Mouse (Mus musculus): ENCODE measurements around the gene Arhgap31. TPM values are rescaled to one million over a fixed set of nuclear protein-coding genes. Genes with fewer than 3 reads are reported as not detected.
"Not testable (repeated sequence)": the region's sequence is repeated elsewhere in the genome, so short reads cannot be mapped to it uniquely, and the experiment has no call there.

Arhgap31 gene
- polyA plus RNA-seq, 1 experiment from 2014 or later = 14.0 TPM

DNA sequence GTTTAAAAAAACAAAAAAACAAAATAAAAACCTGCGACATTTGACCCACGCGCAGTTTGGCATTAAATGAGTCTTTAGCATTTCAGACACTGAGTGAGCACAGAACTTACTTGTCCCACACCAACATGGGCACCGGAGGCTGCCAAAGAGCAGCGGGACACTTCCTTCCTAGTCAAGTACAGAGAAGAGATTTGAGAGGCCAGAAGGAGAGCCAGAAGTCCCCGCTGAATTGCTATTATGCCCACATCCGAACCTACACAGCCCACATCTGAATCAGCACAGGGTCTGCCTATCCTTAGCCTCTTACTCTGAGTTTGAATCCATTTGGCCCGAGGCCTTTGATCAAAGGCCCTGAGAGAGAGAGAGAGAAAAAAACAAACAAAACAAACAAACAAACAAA is 11.2 kb upstream of the Arhgap31 start:
- ATAC-seq (ENCODE audit: insufficient number of reproducible peaks, insufficient read depth, low FRiP score, low TSS enrichment, low read depth) = no peak
- Histone ChIP-seq H3K27ac (0 out of 2 replicates have a peak overlapping the region, but pooled peaks have one; percentile 4), H3K27me3 (no peaks in the 10 kb centered on the region), H3K36me3 (no peaks in the 10 kb centered on the region), H3K9ac (no peak overlapping the region), H3K4me2 (no peak overlapping the region), H3K9me3 (no peaks in the 10 kb centered on the region), H3K4me3 (no peak overlapping the region), H3K4me1 (peaks cover 2% of the 10 kb centered on the region; the same call in 1 of the 2 replicates)
- 81% methylated on average over 8 of the region's 8 CpGs for WGBS

DNA sequence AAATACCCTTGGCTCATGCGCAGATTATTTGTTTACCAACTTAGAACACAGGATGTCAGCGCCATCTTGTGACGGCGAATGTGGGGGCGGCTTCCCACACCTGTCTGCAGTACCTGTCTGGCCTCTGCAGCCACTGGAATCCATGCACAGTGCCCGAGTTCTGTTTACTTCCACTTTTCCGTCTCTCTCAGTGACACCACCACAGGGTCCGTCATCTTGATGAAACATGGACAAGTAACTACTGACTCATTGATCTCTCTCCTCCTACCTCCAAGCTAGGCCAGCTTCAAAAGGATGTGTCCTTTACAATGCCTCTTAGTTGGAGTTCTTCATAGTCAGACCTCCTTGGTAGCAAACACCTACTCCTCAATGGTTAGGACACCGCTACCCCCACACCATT is 8.3 kb upstream of the Arhgap31 start:
- H3K4me1 ChIP-seq = no peaks in the 10 kb centered on the region
- H3K4me2 ChIP-seq = no peak overlapping the region
- no peaks in the 10 kb centered on the region for H3K27me3 ChIP-seq
- H3K36me3 ChIP-seq = no peaks in the 10 kb centered on the region
- H3K27ac ChIP-seq = no peak overlapping the region
- no peak overlapping the region for H3K9ac ChIP-seq
- no peak for ATAC-seq (ENCODE audit: insufficient number of reproducible peaks, insufficient read depth, low FRiP score, low TSS enrichment, low read depth)
- no peak overlapping the region for H3K4me3 ChIP-seq
- WGBS = 94% methylated on average over 9 of the region's 9 CpGs
- H3K9me3 ChIP-seq = no peaks in the 10 kb centered on the region

DNA sequence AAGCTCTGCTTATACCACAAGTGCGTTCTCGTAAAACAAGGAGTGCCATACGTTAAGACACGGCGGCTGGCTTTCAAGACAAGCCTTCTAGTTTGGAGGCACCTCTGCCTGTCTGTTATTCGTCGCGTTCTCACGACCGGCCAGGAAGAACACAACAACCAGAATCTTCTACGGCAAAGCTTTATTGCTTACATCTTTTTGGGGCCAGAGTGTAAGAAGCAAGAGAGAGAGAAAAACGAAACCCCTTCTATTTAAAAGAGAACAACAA is 1.1 kb upstream of the Arhgap31 start:
- WGBS = 54% methylated on average over 11 of the region's 12 CpGs
- not testable (repeated sequence) for H3K4me3 ChIP-seq; H3K27me3 ChIP-seq; ATAC-seq (ENCODE audit: insufficient number of reproducible peaks, insufficient read depth, low FRiP score, low TSS enrichment, low read depth); H3K9ac ChIP-seq; H3K9me3 ChIP-seq; H3K36me3 ChIP-seq
- H3K4me1 ChIP-seq = peaks cover 32% of the 10 kb centered on the region
- peak overlapping the region; percentile 76 for H3K4me2 ChIP-seq
- H3K27ac ChIP-seq = 0 out of 2 replicates have a peak overlapping the region, but pooled peaks have one; percentile 93

DNA sequence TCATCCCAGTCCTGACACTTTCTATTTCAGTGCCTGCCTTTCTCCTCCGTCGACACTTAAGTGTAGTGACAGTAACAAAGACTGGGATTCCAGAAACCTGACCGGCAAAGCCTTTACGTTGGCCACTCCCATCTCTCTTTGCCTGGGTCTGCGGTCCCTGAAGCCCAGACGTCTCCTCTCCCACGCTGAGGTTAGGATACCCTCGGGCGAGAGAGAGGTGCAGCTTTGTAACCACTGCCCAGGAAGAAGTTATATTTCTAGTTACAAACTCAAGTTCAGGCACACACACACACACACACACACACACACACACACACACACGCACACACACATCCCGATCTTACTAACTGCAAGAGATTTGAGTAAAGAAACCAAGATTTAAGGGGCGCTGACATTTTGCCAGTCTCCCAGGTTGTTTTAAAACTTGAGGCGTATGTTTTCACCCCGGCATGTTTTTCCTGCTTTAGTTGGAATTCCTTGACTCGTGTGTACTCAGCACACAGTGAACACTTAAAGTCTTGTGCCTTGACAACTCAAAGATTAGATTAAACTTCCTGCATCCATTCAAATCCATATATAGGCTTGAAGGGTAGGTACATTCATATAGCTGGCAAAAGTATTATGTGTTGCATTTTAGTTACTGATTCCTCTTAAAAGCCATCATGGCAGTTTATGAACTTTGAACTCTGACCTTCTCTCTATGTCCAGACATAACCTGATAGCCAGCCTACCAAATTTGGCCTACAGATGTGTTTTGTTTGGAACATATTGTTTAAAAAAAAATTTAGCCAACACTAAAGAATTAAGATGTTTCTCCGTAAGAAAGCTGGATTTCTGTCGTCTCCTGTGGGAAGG is 557 bp upstream of the Arhgap31 start:
- WGBS = 20% methylated on average over 17 of the region's 17 CpGs
- Histone ChIP-seq H3K9me3 (no peaks in the 10 kb centered on the region), H3K9ac (peak overlapping the region; percentile 81), H3K27me3 (no peaks in the 10 kb centered on the region; the same call in 1 of the 2 replicates), H3K4me2 (peak overlapping the region; percentile 76), H3K4me3 (peak overlapping the region; percentile 71), H3K4me1 (peaks cover 33% of the 10 kb centered on the region), H3K36me3 (no peaks in the 10 kb centered on the region), H3K27ac (peak overlapping the region; percentile 93)
- ATAC-seq (ENCODE audit: insufficient number of reproducible peaks, insufficient read depth, low FRiP score, low TSS enrichment, low read depth) = no peak

DNA sequence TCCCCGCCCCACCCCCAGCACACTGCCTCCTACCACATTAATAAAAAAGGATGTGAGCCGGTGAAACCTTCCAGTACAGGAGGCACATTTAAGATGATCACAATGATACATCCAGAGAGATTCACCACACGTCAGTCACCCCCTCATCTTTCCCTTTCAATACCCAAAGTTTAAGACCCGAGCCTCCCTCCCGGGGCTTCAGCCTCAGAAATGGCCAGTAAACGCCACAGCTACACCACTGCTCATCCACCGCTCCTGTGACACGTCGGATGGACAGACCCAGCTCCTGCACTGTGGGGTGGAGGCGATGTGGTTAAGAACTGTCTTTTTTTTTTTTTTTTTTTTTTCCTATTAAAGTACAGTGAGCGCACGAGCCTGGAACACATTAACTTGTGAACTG is 969 bp downstream of the Arhgap31 start:
- peaks cover 33% of the 10 kb centered on the region for H3K4me1 ChIP-seq
- 6% methylated on average over 12 of the region's 12 CpGs for WGBS
- H3K36me3 ChIP-seq = no peaks in the 10 kb centered on the region
- H3K27me3 ChIP-seq = no peaks in the 10 kb centered on the region; the same call in 1 of the 2 replicates
- peak overlapping the region; percentile 71 for H3K4me3 ChIP-seq
- no peak for ATAC-seq (ENCODE audit: insufficient number of reproducible peaks, insufficient read depth, low FRiP score, low TSS enrichment, low read depth)
- no peaks in the 10 kb centered on the region for H3K9me3 ChIP-seq
- peak overlapping the region; percentile 93 for H3K27ac ChIP-seq
- peak overlapping the region; percentile 76 for H3K4me2 ChIP-seq
- peak overlapping the region; percentile 81 for H3K9ac ChIP-seq

DNA sequence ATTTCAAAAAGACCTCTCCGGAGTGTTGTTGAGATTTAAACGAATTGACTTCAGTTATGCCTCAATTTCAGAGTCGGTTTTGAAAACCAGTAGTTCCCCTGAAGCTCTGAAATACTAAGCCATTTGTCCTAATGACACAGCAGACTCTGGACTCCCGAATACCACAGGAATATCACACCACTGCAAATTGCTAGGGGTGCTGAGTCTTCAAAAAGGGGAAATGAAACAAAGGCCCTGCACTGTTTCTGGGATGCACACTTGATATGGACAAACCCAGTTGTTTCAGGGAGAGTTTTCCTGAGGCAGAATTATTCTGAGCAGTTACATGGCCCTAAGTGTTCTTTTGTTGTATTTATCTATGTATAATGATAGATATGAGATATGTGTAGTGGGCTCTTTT is 1.8 kb downstream of the Arhgap31 start:
- H3K9ac ChIP-seq = peak overlapping the region; percentile 52
- WGBS = 23% methylated on average over 4 of the region's 4 CpGs
- no peaks in the 10 kb centered on the region for H3K36me3 ChIP-seq
- H3K4me1 ChIP-seq = peaks cover 40% of the 10 kb centered on the region
- H3K4me2 ChIP-seq = peak overlapping the region; percentile 76
- no peak for ATAC-seq (ENCODE audit: insufficient number of reproducible peaks, insufficient read depth, low FRiP score, low TSS enrichment, low read depth)
- H3K9me3 ChIP-seq = no peaks in the 10 kb centered on the region
- no peaks in the 10 kb centered on the region; the same call in 1 of the 2 replicates for H3K27me3 ChIP-seq
- no peak overlapping the region; the same call in 1 of the 2 replicates for H3K27ac ChIP-seq
- peak overlapping the region; percentile 71 for H3K4me3 ChIP-seq

DNA sequence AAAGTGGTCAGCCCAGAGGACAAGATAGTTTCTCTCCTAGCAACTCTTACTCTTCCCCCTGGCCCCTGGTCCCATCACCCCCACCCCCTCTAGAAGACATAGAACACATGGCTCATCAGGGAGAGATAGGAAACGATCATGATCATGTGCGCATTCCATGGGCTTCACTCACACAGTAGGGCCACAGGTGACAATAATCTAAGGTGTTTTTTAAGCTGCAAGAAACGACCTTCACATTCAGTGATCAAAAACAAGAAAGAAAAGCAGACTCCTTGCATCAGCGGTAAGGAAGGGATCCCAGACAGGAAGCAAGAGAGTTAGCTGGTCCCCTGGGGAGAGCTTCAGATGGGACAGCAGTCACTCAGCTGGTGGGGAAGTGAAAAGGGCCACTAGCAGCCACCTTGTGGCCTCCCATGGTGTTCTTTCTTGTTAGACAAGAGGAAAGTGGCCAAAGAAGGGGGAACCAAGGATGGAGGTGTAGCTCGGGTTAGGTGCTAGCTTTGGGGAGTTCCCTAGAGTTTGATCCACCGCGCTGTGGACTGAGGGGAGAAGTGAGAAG is 4.0 kb downstream of the Arhgap31 start:
- no peak overlapping the region for H3K4me2 ChIP-seq
- H3K4me3 ChIP-seq = no peak overlapping the region
- H3K9ac ChIP-seq = no peak overlapping the region
- H3K9me3 ChIP-seq = no peaks in the 10 kb centered on the region
- peaks cover 43% of the 10 kb centered on the region for H3K4me1 ChIP-seq
- H3K27ac ChIP-seq = no peak overlapping the region
- 72% methylated on average over 7 of the region's 7 CpGs for WGBS
- no peak for ATAC-seq (ENCODE audit: insufficient number of reproducible peaks, insufficient read depth, low FRiP score, low TSS enrichment, low read depth)
- H3K27me3 ChIP-seq = no peaks in the 10 kb centered on the region; the same call in 1 of the 2 replicates
- H3K36me3 ChIP-seq = no peaks in the 10 kb centered on the region

DNA sequence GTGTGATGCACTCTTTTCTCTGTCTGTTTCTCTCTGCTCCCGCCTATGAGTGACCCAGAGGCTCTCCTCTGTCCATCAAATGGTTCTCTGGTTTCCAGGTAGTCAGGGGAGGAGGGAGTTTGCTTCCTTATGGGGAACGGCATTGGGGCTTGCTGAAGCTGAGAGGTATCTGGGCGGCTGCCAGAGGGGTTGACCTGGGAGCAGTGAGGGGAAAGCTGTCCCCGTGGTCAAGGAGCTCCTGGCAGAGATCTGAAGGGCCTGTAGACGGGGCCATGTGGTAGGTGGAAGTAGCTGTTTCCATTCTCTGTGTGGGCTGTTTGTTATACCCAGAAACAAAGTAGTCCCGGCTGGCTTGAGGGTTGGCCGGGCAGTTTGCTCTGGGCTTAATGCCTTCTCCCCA is 6.3 kb downstream of the Arhgap31 start:
- Histone ChIP-seq H3K4me2 (no peak overlapping the region), H3K27ac (no peak overlapping the region), H3K9ac (no peak overlapping the region), H3K9me3 (no peaks in the 10 kb centered on the region), H3K4me1 (peaks cover 50% of the 10 kb centered on the region), H3K4me3 (no peak overlapping the region), H3K27me3 (no peaks in the 10 kb centered on the region; the same call in 1 of the 2 replicates), H3K36me3 (no peaks in the 10 kb centered on the region)
- 72% methylated on average over 7 of the region's 7 CpGs for WGBS
- no peak for ATAC-seq (ENCODE audit: insufficient number of reproducible peaks, insufficient read depth, low FRiP score, low TSS enrichment, low read depth)

DNA sequence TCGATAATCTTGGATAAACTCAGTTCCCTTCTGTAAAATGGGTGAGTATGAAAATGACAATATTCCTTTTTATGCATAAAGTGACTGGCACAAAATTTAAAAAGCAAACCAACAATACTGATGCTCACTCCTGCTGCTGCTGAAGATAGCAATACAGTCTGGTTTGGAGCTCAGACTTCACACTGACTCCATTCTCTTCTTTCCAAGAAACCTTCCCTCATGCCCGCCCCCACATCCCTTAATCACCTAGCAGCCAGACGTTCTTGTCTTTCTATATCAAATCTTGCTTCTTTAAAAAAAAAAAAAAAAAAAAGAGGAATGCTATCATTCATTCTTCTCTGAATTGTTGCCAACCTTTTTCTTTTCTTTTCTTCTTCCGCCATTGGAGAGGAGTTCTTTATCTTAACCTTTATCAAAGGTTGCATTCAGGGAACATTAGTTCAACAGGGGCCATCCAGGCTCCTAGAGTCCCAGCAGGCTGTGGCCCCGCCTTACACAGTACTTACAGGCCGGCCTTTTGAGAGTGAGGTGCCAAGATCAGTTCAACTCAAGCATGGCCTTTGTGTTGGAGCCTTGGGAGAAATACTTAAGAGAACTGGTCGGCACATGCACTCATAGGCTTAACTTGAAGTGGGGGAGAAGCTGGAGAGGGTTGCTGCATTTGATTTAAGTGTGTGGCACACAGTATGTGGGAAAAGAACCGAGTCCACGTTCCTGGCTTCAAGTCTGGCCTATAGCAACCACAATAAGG is 7.4 kb downstream of the Arhgap31 start:
- 63% methylated on average over 9 of the region's 9 CpGs for WGBS
- Histone ChIP-seq H3K4me1 (peaks cover 45% of the 10 kb centered on the region), H3K9me3 (no peaks in the 10 kb centered on the region)

DNA sequence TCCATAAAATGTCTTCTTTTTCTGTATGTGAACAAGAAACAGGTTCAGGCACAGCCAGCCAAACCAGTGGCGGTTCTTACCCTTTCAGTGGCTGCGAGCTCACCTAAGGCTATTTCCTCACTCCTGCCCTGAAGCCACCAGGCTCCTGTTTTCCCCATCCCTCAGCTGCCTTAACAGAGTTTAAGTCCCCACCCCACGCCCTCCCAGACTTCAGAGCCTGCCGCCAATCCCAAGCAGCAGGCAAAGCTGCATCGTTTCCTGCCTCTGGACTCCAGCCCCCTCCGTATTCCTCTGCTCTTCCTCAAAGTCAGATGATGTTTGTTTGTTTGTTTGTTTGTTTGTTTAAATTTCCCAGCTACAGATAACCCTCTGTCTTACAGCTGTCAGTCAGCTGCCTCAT is 9.6 kb downstream of the Arhgap31 start:
- H3K27me3 ChIP-seq = no peaks in the 10 kb centered on the region
- H3K4me2 ChIP-seq = no peak overlapping the region
- 29% methylated on average over 6 of the region's 6 CpGs for WGBS
- H3K9me3 ChIP-seq = no peaks in the 10 kb centered on the region
- no peak for ATAC-seq (ENCODE audit: insufficient number of reproducible peaks, insufficient read depth, low FRiP score, low TSS enrichment, low read depth)
- no peak overlapping the region for H3K9ac ChIP-seq
- H3K36me3 ChIP-seq = no peaks in the 10 kb centered on the region
- no peak overlapping the region for H3K27ac ChIP-seq
- peaks cover 38% of the 10 kb centered on the region for H3K4me1 ChIP-seq
- H3K4me3 ChIP-seq = no peak overlapping the region

More for the DNA sequence above, 7.4 kb downstream of the Arhgap31 start:
- H3K9ac ChIP-seq = no peak overlapping the region
- H3K27me3 ChIP-seq = no peaks in the 10 kb centered on the region; the same call in 1 of the 2 replicates
- H3K4me3 ChIP-seq = no peak overlapping the region
- no peaks in the 10 kb centered on the region for H3K36me3 ChIP-seq
- no peak for ATAC-seq (ENCODE audit: insufficient number of reproducible peaks, insufficient read depth, low FRiP score, low TSS enrichment, low read depth)
- H3K4me2 ChIP-seq = no peak overlapping the region
- no peak overlapping the region; the same call in 1 of the 2 replicates for H3K27ac ChIP-seq

DNA sequence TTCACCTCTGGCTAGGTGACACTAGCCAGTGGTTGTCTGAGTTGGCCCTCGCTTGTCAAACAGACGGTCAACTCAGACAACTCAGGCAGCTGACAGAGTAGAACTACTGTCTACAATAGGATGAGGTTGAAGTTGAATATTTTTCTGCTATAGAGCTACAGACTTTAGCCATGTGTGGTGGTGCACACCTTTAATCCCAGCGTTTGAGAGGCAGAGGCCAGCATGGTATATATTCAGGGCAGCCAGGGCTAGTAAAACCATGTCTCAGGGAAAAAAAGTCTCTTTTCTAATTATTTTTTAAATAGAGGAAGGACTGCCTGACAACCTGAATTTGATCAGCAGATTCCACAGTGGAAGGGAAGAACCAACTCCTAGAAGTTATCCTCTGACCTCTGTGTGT is 10.8 kb downstream of the Arhgap31 start:
- H3K36me3 ChIP-seq = no peaks in the 10 kb centered on the region
- no peak overlapping the region for H3K9ac ChIP-seq
- H3K27me3 ChIP-seq = no peaks in the 10 kb centered on the region
- WGBS = 80% methylated on average over 3 of the region's 3 CpGs
- peak overlapping the region; percentile 62 for H3K27ac ChIP-seq
- peaks cover 38% of the 10 kb centered on the region for H3K4me1 ChIP-seq
- no peak overlapping the region for H3K4me2 ChIP-seq
- no peak overlapping the region for H3K4me3 ChIP-seq
- no peaks in the 10 kb centered on the region for H3K9me3 ChIP-seq
- no peak for ATAC-seq (ENCODE audit: insufficient number of reproducible peaks, insufficient read depth, low FRiP score, low TSS enrichment, low read depth)

Data from embryonic facial prominence, embryonic 13.5 days (tissue).